Mouse (Mus musculus): ENCODE results near the gene Gm13277.
"Not testable (repeated sequence)": the region's sequence is repeated elsewhere in the genome, so short reads cannot be mapped to it uniquely, and the experiment has no call there.

The Gm13277 gene

GRCm38 (mm10) chr4:88785409-88785808, 3.0 kb upstream of the Gm13277 start, which contains the start of gene Gm13276:
Gene Gm13276 (plus strand): TSS chr4:88785709.
- not testable (repeated sequence) for DNase-seq (ENCODE audit: low spot score)

- DNase-seq (ENCODE audit: low spot score): not testable (repeated sequence)
Measured at GRCm38 (mm10) chr4:88791250-88791649, 2.8 kb downstream of the Gm13277 start, which contains the start of gene Gm13278. Gene Gm13278 (plus strand): TSS chr4:88791550.

- DNase-seq (ENCODE audit: low spot score): peak; percentile 60
Measured at GRCm38 (mm10) chr4:88793936-88794675, 5.7 kb downstream of the Gm13277 start, which contains the start of gene Gm13275. Gene Gm13275 (plus strand): TSS chr4:88794487.

GRCm38 (mm10) chr4:88797097-88797496, 8.7 kb downstream of the Gm13277 start, which contains the start of gene Gm13279:
Gene Gm13279 (plus strand): TSS chr4:88797397.
- DNase-seq (ENCODE audit: low spot score): not testable (repeated sequence)

GRCm38 (mm10) chr4:88799365-88799764, 10.9 kb downstream of the Gm13277 start, which contains the start of gene Gm13285:
Gene Gm13285 (plus strand): TSS chr4:88799665.
- DNase-seq (ENCODE audit: low spot score): not testable (repeated sequence)

GRCm38 (mm10) chr4:88802954-88803353, 14.5 kb downstream of the Gm13277 start, which contains the start of gene Gm13287:
Gene Gm13287 (plus strand): TSS chr4:88803254.
- not testable (repeated sequence) for DNase-seq (ENCODE audit: low spot score)

GRCm38 (mm10) chr4:88805231-88805630, 16.8 kb downstream of the Gm13277 start, which contains the start of gene Gm13288:
Gene Gm13288 (plus strand): TSS chr4:88805531.
- DNase-seq (ENCODE audit: low spot score): not testable (repeated sequence)

GRCm38 (mm10) chr4:88805761-88806160, 17.3 kb downstream of the Gm13277 start:
- not testable (repeated sequence) for DNase-seq (ENCODE audit: low spot score)

GRCm38 (mm10) chr4:88815928-88816327, 27.5 kb downstream of the Gm13277 start, which contains the start of gene Ifna7:
Gene Ifna7 (plus strand): TSS chr4:88816228.
- DNase-seq (ENCODE audit: low spot score): no peak

- DNase-seq (ENCODE audit: low spot score): no peak
Measured at GRCm38 (mm10) chr4:88819659-88820058, 31.2 kb downstream of the Gm13277 start, which contains the start of gene Ifna11. Gene Ifna11 (plus strand): TSS chr4:88819959.

GRCm38 (mm10) chr4:88822995-88823394, 34.6 kb downstream of the Gm13277 start:
- no peak for DNase-seq (ENCODE audit: low spot score)

GRCm38 (mm10) chr4:88827116-88827515, 38.7 kb downstream of the Gm13277 start, which contains the start of gene Ifna6:
Gene Ifna6 (plus strand): TSS chr4:88827416.
- not testable (repeated sequence) for DNase-seq (ENCODE audit: low spot score)

- no peak for DNase-seq (ENCODE audit: low spot score)
Measured at GRCm38 (mm10) chr4:88830523-88830922, 42.1 kb downstream of the Gm13277 start.

GRCm38 (mm10) chr4:88835225-88835624, 46.8 kb downstream of the Gm13277 start, which contains the start of gene Ifna5:
Gene Ifna5 (plus strand): TSS chr4:88835525.
- DNase-seq (ENCODE audit: low spot score): not testable (repeated sequence)
